Mouse (Mus musculus): ENCODE measurements around the gene Fam20a. TPM values are rescaled to one million over a fixed set of nuclear protein-coding genes. Genes with fewer than 3 reads are reported as not detected.

Gene Fam20a
- polyA plus RNA-seq, 1 experiment from 2014 or later: 2.0 TPM

GRCm38 (mm10) chr11:109708786-109709185 is 13.3 kb downstream of the Fam20a start:
- no peaks in the 10 kb centered on the region for H3K36me3 ChIP-seq
- H3K4me3 ChIP-seq: no peak overlapping the region
- no peak overlapping the region for H3K27ac ChIP-seq
- H3K4me1 ChIP-seq (replicated peaks): peaks cover 15% of the 10 kb centered on the region
- no peak for DNase-seq (ENCODE audit: low spot score)
- WGBS: 95% methylated on average over 4 of the region's 4 CpGs
- no peaks in the 10 kb centered on the region for H3K27me3 ChIP-seq (ENCODE audit: insufficient read depth, poor library complexity, severe bottlenecking)
- no peaks in the 10 kb centered on the region for H3K9me3 ChIP-seq

- Histone ChIP-seq H3K27me3 (ENCODE audit: insufficient read depth, poor library complexity, severe bottlenecking) (no peaks in the 10 kb centered on the region), H3K36me3 (no peaks in the 10 kb centered on the region), H3K4me3 (no peak overlapping the region), H3K4me1 (replicated peaks) (peaks cover 10% of the 10 kb centered on the region), H3K9me3 (no peaks in the 10 kb centered on the region), H3K27ac (no peak overlapping the region)
- DNase-seq (ENCODE audit: low spot score): no peak
- WGBS: 69% methylated on average over 3 of the region's 3 CpGs
Measured at GRCm38 (mm10) chr11:109707442-109707841, 14.6 kb downstream of the Fam20a start.

- Histone ChIP-seq H3K36me3 (no peaks in the 10 kb centered on the region), H3K27me3 (ENCODE audit: insufficient read depth, poor library complexity, severe bottlenecking) (no peaks in the 10 kb centered on the region), H3K27ac (no peak overlapping the region), H3K4me1 (replicated peaks) (peaks cover 17% of the 10 kb centered on the region), H3K9me3 (no peaks in the 10 kb centered on the region), H3K4me3 (no peak overlapping the region)
- DNase-seq (ENCODE audit: low spot score): no peak
- WGBS: 82% methylated on average over 4 of the region's 4 CpGs
Measured at GRCm38 (mm10) chr11:109706586-109706985, 15.5 kb downstream of the Fam20a start.

GRCm38 (mm10) chr11:109706055-109706412 is 16.0 kb downstream of the Fam20a start:
- WGBS: 72% methylated on average over 9 of the region's 9 CpGs
- Histone ChIP-seq H3K27ac (no peak overlapping the region), H3K27me3 (ENCODE audit: insufficient read depth, poor library complexity, severe bottlenecking) (no peaks in the 10 kb centered on the region), H3K9me3 (no peaks in the 10 kb centered on the region), H3K4me3 (no peak overlapping the region), H3K36me3 (no peaks in the 10 kb centered on the region), H3K4me1 (replicated peaks) (peaks cover 17% of the 10 kb centered on the region)
- no peak for DNase-seq (ENCODE audit: low spot score)

- no peaks in the 10 kb centered on the region for H3K9me3 ChIP-seq
- peaks cover 17% of the 10 kb centered on the region for H3K4me1 ChIP-seq (replicated peaks)
- no peak overlapping the region for H3K27ac ChIP-seq
- 91% methylated on average over 9 of the region's 9 CpGs for WGBS
- H3K27me3 ChIP-seq (ENCODE audit: insufficient read depth, poor library complexity, severe bottlenecking): no peaks in the 10 kb centered on the region
- no peak for DNase-seq (ENCODE audit: low spot score)
- no peaks in the 10 kb centered on the region for H3K36me3 ChIP-seq
- no peak overlapping the region for H3K4me3 ChIP-seq
Measured at GRCm38 (mm10) chr11:109705336-109706054, 16.6 kb downstream of the Fam20a start.

- H3K4me1 ChIP-seq (replicated peaks): peaks cover 17% of the 10 kb centered on the region
- H3K36me3 ChIP-seq: no peaks in the 10 kb centered on the region
- no peak overlapping the region for H3K27ac ChIP-seq
- no peaks in the 10 kb centered on the region for H3K27me3 ChIP-seq (ENCODE audit: insufficient read depth, poor library complexity, severe bottlenecking)
- 87% methylated on average over 22 of the region's 22 CpGs for WGBS
- H3K9me3 ChIP-seq: no peaks in the 10 kb centered on the region
- H3K4me3 ChIP-seq: no peak overlapping the region
- no peak for DNase-seq (ENCODE audit: low spot score)
Measured at GRCm38 (mm10) chr11:109704311-109705205, 17.5 kb downstream of the Fam20a start.

- Histone ChIP-seq H3K36me3 (no peaks in the 10 kb centered on the region), H3K4me3 (no peak overlapping the region), H3K27me3 (ENCODE audit: insufficient read depth, poor library complexity, severe bottlenecking) (no peaks in the 10 kb centered on the region), H3K27ac (no peak overlapping the region), H3K4me1 (replicated peaks) (peaks cover 17% of the 10 kb centered on the region), H3K9me3 (no peaks in the 10 kb centered on the region)
- DNase-seq (ENCODE audit: low spot score): no peak
- WGBS: 85% methylated on average over 9 of the region's 9 CpGs
Measured at GRCm38 (mm10) chr11:109703845-109704244, 18.2 kb downstream of the Fam20a start.

- Histone ChIP-seq H3K4me1 (replicated peaks) (peaks cover 17% of the 10 kb centered on the region), H3K27ac (no peak overlapping the region), H3K9me3 (no peaks in the 10 kb centered on the region), H3K4me3 (no peak overlapping the region), H3K27me3 (ENCODE audit: insufficient read depth, poor library complexity, severe bottlenecking) (no peaks in the 10 kb centered on the region), H3K36me3 (no peaks in the 10 kb centered on the region)
- WGBS: 44% methylated on average over 10 of the region's 10 CpGs
- no peak for DNase-seq (ENCODE audit: low spot score)
Measured at GRCm38 (mm10) chr11:109702031-109702815, 19.9 kb downstream of the Fam20a start.

GRCm38 (mm10) chr11:109700761-109701160 is 21.3 kb downstream of the Fam20a start:
- H3K9me3 ChIP-seq: no peaks in the 10 kb centered on the region
- no peaks in the 10 kb centered on the region for H3K36me3 ChIP-seq
- H3K4me1 ChIP-seq (replicated peaks): peaks cover 14% of the 10 kb centered on the region; the same call in 1 of the 2 replicates
- DNase-seq (ENCODE audit: low spot score): no peak
- no peaks in the 10 kb centered on the region for H3K27me3 ChIP-seq (ENCODE audit: insufficient read depth, poor library complexity, severe bottlenecking)
- 91% methylated on average over 6 of the region's 6 CpGs for WGBS
- H3K27ac ChIP-seq: no peak overlapping the region
- H3K4me3 ChIP-seq: no peak overlapping the region

- H3K4me3 ChIP-seq: no peak overlapping the region
- H3K27me3 ChIP-seq (ENCODE audit: insufficient read depth, poor library complexity, severe bottlenecking): no peaks in the 10 kb centered on the region
- 51% methylated on average over 2 of the region's 2 CpGs for WGBS
- DNase-seq (ENCODE audit: low spot score): no peak
- no peak overlapping the region for H3K27ac ChIP-seq
- H3K36me3 ChIP-seq: no peaks in the 10 kb centered on the region
- H3K9me3 ChIP-seq: no peaks in the 10 kb centered on the region
- peaks cover 14% of the 10 kb centered on the region; the same call in 1 of the 2 replicates for H3K4me1 ChIP-seq (replicated peaks)
Measured at GRCm38 (mm10) chr11:109699784-109700183, 22.3 kb downstream of the Fam20a start.

- no peaks in the 10 kb centered on the region for H3K9me3 ChIP-seq
- H3K36me3 ChIP-seq: no peaks in the 10 kb centered on the region
- DNase-seq (ENCODE audit: low spot score): no peak
- WGBS: 89% methylated on average over 10 of the region's 10 CpGs
- no peaks in the 10 kb centered on the region for H3K27me3 ChIP-seq (ENCODE audit: insufficient read depth, poor library complexity, severe bottlenecking)
- peaks cover 10% of the 10 kb centered on the region; the same call in 1 of the 2 replicates for H3K4me1 ChIP-seq (replicated peaks)
- no peak overlapping the region for H3K4me3 ChIP-seq
- H3K27ac ChIP-seq: no peak overlapping the region
Measured at GRCm38 (mm10) chr11:109698740-109699139, 23.3 kb downstream of the Fam20a start.

GRCm38 (mm10) chr11:109697089-109697643 is 24.9 kb downstream of the Fam20a start:
- no peak for DNase-seq (ENCODE audit: low spot score)
- Histone ChIP-seq H3K36me3 (no peaks in the 10 kb centered on the region), H3K9me3 (no peaks in the 10 kb centered on the region), H3K27ac (no peak overlapping the region), H3K27me3 (ENCODE audit: insufficient read depth, poor library complexity, severe bottlenecking) (no peaks in the 10 kb centered on the region), H3K4me3 (no peak overlapping the region), H3K4me1 (replicated peaks) (peaks cover 7% of the 10 kb centered on the region; the same call in 1 of the 2 replicates)
- 90% methylated on average over 5 of the region's 5 CpGs for WGBS
